Mouse (Mus musculus) heart, embryonic 16.5 days (tissue): ENCODE measurements at regions not wholly inside any gene's neighbourhood (a gene's known extent, or its start where the extent isn't known, plus 50 kb on each side); places are given as distances from the start of the nearest gene placed in this dataset.

Source experiments
- ATAC-seq: fragments of 200-750 bp; cut with Nextera tagmentation; replicated peaks from 2 replicates; pipeline ENCODE4 v1.8.0; 2017; ENCODE audit warnings: moderate number of reproducible peaks; ENCODE audit not compliant: insufficient read depth, low FRiP score; ENCODE audit errors: extremely low read depth
- H3K27ac ChIP-seq: fragments of 300-500 bp; sonication (generic); 2 replicates; pipeline ENCODE4 v1.5.1; 2014; ENCODE audit warnings: mild to moderate bottlenecking, low read length, control low read depth, moderate library complexity
- H3K27me3 ChIP-seq: fragments of 300-500 bp; sonication (generic); 2 replicates; pipeline ENCODE4 v1.6.1; 2014; ENCODE audit warnings: low read length, mixed read lengths; ENCODE audit not compliant: control insufficient read depth, insufficient read depth
- H3K36me3 ChIP-seq: fragments of 300-500 bp; sonication (generic); 2 replicates; pipeline ENCODE4 v1.6.1; 2014; ENCODE audit not compliant: control insufficient read depth, insufficient read depth
- H3K4me1 ChIP-seq: fragments of 300-500 bp; sonication (generic); 2 replicates; pipeline ENCODE4 v1.6.1; 2014; ENCODE audit warnings: low read length, mixed read lengths; ENCODE audit not compliant: control insufficient read depth, insufficient read depth
- H3K4me2 ChIP-seq: fragments of 300-500 bp; sonication (generic); 2 replicates; pipeline ENCODE4 v1.6.1; 2014; ENCODE audit warnings: low read depth, mild to moderate bottlenecking, control low read depth, low read length
- H3K4me3 ChIP-seq: fragments of 300-500 bp; sonication (generic); 2 replicates; pipeline ENCODE4 v1.5.1; 2014; ENCODE audit warnings: mild to moderate bottlenecking, control low read depth, low read length
- H3K9ac ChIP-seq: fragments of 300-500 bp; sonication (generic); 2 replicates; pipeline ENCODE4 v1.6.1; 2014; ENCODE audit warnings: low read length, control low read depth
- H3K9me3 ChIP-seq: fragments of 300-500 bp; sonication (generic); replicated peaks from 2 replicates; pipeline ENCODE4 v1.6.1; 2016; ENCODE audit warnings: low read length; ENCODE audit not compliant: control insufficient read depth
- WGBS: fragments of 180-500 bp; shearing (Covaris S2); extraction: QIAGEN DNeasy Blood & Tissue Kit; methylation state at CpG from one replicate; pipeline ENCODE4 v1.1.7; 2014; 5-methylcytosine and 5-hydroxymethylcytosine counted together

DNA sequence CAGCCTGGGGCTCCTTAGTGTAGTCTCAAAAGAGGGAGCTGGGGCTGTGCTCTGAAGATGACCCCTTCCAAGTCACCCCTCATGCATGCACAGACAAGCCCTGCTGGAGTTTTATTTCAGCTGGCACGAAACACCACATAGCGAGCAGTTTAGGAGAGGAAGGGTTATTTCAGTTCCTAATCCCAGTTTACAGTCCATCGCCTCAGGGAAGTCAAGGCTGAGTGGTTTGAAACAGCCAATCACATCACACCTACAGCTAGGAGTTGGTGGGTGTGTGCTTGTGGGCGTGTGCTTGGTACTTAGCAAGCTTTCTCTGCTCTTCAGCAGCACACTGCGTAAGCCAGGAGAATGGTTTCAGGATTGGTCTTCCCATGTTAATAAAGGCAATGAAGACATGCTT, 202.4 kb downstream of the Vrk1 start:
- Histone ChIP-seq H3K36me3 (no peaks in the 10 kb centered on the region), H3K27ac (no peak overlapping the region), H3K4me1 (no peaks in the 10 kb centered on the region), H3K9me3 (no peaks in the 10 kb centered on the region), H3K9ac (no peak overlapping the region), H3K27me3 (no peaks in the 10 kb centered on the region; the same call in 1 of the 2 replicates), H3K4me2 (no peak overlapping the region), H3K4me3 (no peak overlapping the region)
- ATAC-seq = no peak
- 69% methylated on average over 5 of the region's 5 CpGs for WGBS

DNA sequence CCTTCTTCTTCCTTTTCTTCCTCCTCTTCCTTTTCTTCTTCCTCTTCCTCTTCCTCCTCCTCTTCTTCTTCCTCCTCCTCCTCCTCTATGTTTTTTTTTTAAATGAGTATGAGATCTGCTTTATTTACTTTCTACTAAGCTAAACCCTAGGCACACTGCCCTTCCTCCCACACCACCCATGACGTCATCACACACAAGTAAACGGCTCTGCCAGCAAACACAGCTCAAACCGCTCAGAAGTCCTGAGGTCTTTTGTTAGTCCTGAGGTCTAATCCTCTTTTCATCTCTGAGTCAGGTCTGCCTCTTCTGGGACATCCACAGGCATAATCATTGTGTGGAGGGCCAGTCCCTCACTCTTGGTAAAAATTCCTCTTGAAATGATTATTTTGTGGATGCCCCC, 210.0 kb downstream of the Vrk1 start:
- 27% methylated on average over 3 of the region's 3 CpGs for WGBS
- H3K4me3 ChIP-seq = no peak overlapping the region
- no peaks in the 10 kb centered on the region for H3K9me3 ChIP-seq
- H3K4me1 ChIP-seq = no peaks in the 10 kb centered on the region
- no peak overlapping the region for H3K27ac ChIP-seq
- H3K27me3 ChIP-seq = no peaks in the 10 kb centered on the region; the same call in 1 of the 2 replicates
- no peak overlapping the region for H3K4me2 ChIP-seq
- H3K36me3 ChIP-seq = no peaks in the 10 kb centered on the region
- ATAC-seq = no peak
- H3K9ac ChIP-seq = no peak overlapping the region

DNA sequence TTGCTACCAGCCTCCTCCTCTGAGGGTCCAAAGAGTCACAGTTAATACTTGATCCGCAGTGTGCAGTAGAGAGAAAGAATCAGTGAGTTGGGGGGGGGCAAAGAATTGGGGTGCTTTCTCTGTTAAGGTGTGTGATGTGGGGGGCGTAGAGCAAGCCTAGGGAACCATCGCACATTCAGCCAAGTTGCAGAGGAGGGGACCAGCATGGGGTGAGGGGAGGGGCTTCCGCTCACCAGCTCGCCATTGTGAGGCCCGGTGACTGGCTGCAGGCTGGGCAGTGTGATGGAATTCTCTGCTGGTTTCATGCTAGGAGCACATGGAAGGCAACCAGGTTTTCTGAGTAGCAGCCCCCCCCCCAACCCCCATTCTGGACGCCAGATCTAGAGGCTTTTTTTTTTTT, 216.2 kb downstream of the Vrk1 start:
- H3K4me2 ChIP-seq = no peak overlapping the region
- H3K27ac ChIP-seq = no peak overlapping the region
- 45% methylated on average over 7 of the region's 7 CpGs for WGBS
- no peaks in the 10 kb centered on the region for H3K36me3 ChIP-seq
- ATAC-seq = no peak
- H3K9me3 ChIP-seq = no peaks in the 10 kb centered on the region
- H3K4me1 ChIP-seq = no peaks in the 10 kb centered on the region
- H3K9ac ChIP-seq = no peak overlapping the region
- peaks cover 3% of the 10 kb centered on the region; the same call in 1 of the 2 replicates for H3K27me3 ChIP-seq
- H3K4me3 ChIP-seq = no peak overlapping the region

DNA sequence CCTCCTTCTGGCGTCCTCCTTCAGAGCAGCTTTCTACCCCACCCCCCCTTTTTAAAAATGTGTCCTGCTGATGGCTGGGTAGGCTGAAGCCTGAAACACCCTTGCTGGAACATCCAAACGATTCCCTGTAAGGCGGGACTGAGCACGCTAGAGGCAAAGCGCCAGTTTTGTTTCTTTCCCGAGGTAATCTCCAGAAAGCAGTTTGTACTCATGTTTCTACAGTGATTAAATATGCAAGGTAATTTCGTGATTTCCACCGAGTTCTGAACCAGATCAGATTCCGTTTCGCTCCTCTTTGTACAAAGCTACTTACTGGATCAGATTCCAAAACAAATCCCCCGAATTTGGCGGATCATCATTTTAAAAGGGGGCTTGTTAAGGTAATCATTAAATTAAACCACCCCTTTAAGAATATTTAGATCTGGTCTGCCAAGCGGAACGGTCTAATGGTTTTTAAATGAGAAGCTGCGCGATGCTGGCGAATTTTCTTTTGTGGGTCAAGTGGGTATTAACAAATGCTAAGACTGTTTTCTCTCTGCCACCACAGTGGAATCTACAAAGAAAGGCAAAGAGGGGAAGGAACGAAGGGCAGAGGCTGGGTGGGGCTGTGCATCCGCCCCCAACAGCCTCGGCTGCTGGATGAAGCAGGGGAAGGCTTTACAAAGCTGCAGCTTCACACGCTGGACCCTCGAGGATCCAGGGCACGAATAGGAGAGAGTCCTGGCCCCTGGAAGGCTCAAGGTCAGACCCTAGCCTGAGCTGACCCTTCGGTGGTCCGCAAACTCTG, 216.9 kb downstream of the Vrk1 start:
- no peaks in the 10 kb centered on the region for H3K9me3 ChIP-seq
- no peak for ATAC-seq
- H3K4me3 ChIP-seq = no peak overlapping the region
- no peak overlapping the region for H3K9ac ChIP-seq
- peak overlapping the region; percentile 7 for H3K4me2 ChIP-seq
- H3K27ac ChIP-seq = no peak overlapping the region
- no peaks in the 10 kb centered on the region for H3K4me1 ChIP-seq
- WGBS = 24% methylated on average over 25 of the region's 25 CpGs
- peaks cover 3% of the 10 kb centered on the region; the same call in 1 of the 2 replicates for H3K27me3 ChIP-seq
- no peaks in the 10 kb centered on the region for H3K36me3 ChIP-seq

DNA sequence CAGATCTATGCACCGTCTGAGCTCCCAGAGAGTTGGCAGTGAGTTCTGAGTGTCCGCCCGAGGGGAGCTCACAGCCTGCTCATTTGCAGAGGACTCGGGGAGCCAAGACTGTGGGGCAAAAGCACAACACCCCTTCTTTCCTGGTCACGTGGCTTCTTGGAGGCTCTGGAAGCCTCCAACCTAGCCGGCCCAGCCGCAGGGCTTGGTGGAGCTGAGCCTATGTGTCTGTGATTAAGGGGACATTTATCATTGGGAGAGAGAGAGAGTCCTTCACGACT, 217.5 kb downstream of the Vrk1 start:
- Histone ChIP-seq H3K27ac (no peak overlapping the region), H3K27me3 (peaks cover 3% of the 10 kb centered on the region; the same call in 1 of the 2 replicates), H3K4me2 (peak overlapping the region; percentile 7; the same call in 1 of the 2 replicates), H3K9ac (no peak overlapping the region), H3K36me3 (no peaks in the 10 kb centered on the region), H3K4me3 (no peak overlapping the region), H3K4me1 (no peaks in the 10 kb centered on the region), H3K9me3 (no peaks in the 10 kb centered on the region)
- no peak for ATAC-seq
- 31% methylated on average over 8 of the region's 8 CpGs for WGBS

DNA sequence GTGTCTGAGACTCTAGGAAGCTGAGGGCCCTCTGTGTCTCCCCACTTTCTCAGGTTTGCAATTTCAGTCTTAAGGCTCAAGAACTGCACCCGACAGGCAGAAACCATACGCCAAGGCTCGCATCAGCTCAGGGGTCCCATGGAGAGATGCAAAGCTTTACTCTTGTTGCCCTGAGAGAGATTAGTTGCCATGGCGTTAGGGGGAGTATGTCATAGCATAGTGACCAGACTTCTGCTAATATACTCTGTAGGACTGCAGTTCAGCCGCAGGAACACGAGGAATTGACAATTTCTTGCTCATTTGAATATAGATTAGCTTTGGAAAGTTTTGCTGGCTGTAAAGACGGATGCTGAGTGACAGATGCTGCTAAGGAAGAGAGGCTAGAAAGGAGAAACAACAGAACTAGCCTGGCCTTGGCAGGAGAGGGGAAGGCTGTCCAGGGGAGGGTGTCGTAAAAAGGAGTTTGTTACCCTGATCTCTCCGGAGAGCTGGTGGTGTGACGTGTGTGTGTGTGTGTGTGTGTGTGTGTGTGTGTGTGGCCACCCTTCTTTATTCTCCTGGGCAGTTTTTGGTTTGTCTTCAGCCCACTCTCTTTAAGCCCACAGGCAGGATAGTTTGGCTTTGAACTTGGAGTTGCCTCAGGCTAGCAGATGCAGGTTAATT, 235.3 kb downstream of the Vrk1 start:
- Histone ChIP-seq H3K9me3 (no peaks in the 10 kb centered on the region), H3K36me3 (no peaks in the 10 kb centered on the region), H3K4me2 (no peak overlapping the region), H3K9ac (no peak overlapping the region), H3K4me3 (no peak overlapping the region), H3K27ac (no peak overlapping the region), H3K27me3 (peaks cover 2% of the 10 kb centered on the region; the same call in 1 of the 2 replicates), H3K4me1 (no peaks in the 10 kb centered on the region)
- no peak for ATAC-seq
- WGBS = 69% methylated on average over 10 of the region's 10 CpGs

DNA sequence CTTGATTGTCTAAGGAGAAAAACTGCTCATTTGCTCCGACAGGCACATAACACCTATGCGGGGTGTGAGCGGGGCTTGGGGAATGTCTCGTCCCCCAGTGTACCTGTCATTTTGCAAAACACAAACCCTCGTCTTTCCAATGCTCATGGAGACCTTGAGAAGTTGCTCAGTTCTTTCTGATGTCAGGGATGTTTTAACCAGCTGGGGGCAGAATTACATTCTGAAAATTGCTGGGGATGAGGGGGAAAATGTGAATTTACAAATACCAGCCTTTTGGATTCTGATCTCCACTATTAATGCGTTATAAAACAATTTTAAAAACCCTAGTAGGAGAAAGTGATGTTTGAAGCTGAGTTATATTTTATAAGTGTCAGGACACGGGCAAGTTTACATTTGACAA, 263.6 kb downstream of the Vrk1 start:
- H3K4me3 ChIP-seq = no peak overlapping the region
- H3K4me2 ChIP-seq = no peak overlapping the region
- H3K27me3 ChIP-seq = no peaks in the 10 kb centered on the region
- no peaks in the 10 kb centered on the region for H3K4me1 ChIP-seq
- no peak overlapping the region for H3K9ac ChIP-seq
- no peaks in the 10 kb centered on the region for H3K36me3 ChIP-seq
- 77% methylated on average over 7 of the region's 7 CpGs for WGBS
- ATAC-seq = no peak
- no peaks in the 10 kb centered on the region for H3K9me3 ChIP-seq
- no peak overlapping the region for H3K27ac ChIP-seq

DNA sequence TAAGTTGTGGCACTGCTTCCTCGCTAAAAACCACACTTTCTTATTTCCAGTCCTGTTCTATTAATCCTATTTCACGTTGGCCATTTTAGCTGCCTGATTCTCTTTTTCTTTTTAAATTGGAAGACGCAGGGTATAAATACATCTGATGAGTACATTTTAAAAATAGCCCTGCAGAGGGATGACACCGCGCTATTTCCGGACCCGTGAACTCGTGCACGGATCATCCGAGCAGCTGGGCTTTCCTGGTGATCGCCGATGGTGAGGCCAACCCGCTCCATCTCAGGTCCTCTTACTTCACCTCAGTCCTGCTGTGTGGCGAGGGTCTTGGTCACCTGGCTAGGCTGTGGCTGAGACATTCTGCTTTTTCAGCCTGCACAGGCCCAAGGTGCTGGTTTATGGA, 267.9 kb downstream of the Vrk1 start:
- no peak for ATAC-seq
- Histone ChIP-seq H3K27me3 (no peaks in the 10 kb centered on the region), H3K9me3 (no peaks in the 10 kb centered on the region), H3K4me2 (no peak overlapping the region), H3K4me1 (no peaks in the 10 kb centered on the region), H3K27ac (no peak overlapping the region), H3K4me3 (no peak overlapping the region), H3K36me3 (no peaks in the 10 kb centered on the region), H3K9ac (no peak overlapping the region)
- WGBS = 68% methylated on average over 14 of the region's 14 CpGs

DNA sequence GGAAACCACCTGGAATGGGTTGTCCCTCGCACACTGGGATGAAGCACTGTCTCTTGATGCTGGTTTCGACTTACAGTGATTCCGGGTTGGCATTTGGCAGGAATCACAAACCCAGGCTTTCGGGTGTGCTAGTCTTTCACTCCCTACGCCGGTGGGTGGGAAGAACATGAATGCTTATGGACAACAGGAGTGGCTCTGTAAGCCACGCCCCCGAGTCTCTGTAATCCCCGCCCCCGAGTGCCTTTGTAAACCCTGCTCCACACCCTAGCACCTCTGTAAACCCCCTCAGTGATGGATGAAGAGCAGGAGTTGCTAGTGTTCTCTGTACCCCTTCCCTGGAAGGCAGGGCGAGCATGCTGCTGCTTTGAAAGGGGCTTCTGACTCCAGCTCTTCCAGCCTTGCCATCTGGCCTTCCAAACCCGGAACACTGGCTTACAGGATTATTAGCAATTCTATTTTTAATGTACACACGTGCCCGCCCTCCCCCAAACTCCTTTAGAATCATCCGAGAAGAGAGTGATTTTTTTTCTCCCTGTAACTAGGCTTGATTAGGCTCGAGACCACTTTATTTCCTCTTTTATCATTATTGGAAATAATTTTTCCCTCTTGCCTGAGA, 272.6 kb downstream of the Vrk1 start:
- Histone ChIP-seq H3K27ac (no peak overlapping the region), H3K9ac (no peak overlapping the region), H3K4me3 (no peak overlapping the region), H3K36me3 (no peaks in the 10 kb centered on the region), H3K27me3 (no peaks in the 10 kb centered on the region), H3K4me2 (no peak overlapping the region), H3K4me1 (no peaks in the 10 kb centered on the region), H3K9me3 (no peaks in the 10 kb centered on the region)
- WGBS = 55% methylated on average over 16 of the region's 16 CpGs
- ATAC-seq = no peak
